Mouse (Mus musculus) adrenal gland, postnatal 4 days (tissue): ENCODE measurements around the gene Tubgcp2. TPM values are rescaled to one million over a fixed set of nuclear protein-coding genes. Genes with fewer than 3 reads are reported as not detected.
A peak's percentile ranks its signal among the peaks of the same experiment; 100 is the strongest.

Experiments
- DNase-seq, 2 experiments: peaks; one replicate each; pipeline ENCODE4 v3.0.0; 2021 to 2022; ENCODE audit warnings: low spot score in 2 of 2, mixed read lengths in 2 of 2
- long read RNA-seq, 2 experiments: library from polyadenylated mRNA; stranded (forward); transcript quantifications; one replicate each; pipeline ENCODE4 v2.0.0; 2021
- total RNA-seq, 2 experiments: library from RNA; stranded (reverse); gene quantifications; 2 replicates each; pipeline ENCODE4 v1.2.3; 2021

The Tubgcp2 gene
- 10 to 100 TPM; 53.7 to 55.8 TPM for total RNA-seq
- long read RNA-seq, experiment 1, transcript Tubgcp2-201 (18 exons, 2,960 nt), result minor isoform, 18 of 64 reads
- long read RNA-seq, experiment 1, transcript Tubgcp2-207 (18 exons, 3,060 nt), result major isoform, 23 of 64 reads
- long read RNA-seq, experiment 1, partial matches to known transcripts, result 11 of 64 reads
- long read RNA-seq, experiment 1, other reads (novel, unspliced or antisense), result 12 of 64 reads
- long read RNA-seq, experiment 2, transcript Tubgcp2-201 (18 exons, 2,960 nt), result major isoform, 52 of 131 reads
- long read RNA-seq, experiment 2, transcript Tubgcp2-207 (18 exons, 3,060 nt), result minor isoform, 37 of 131 reads
- long read RNA-seq, experiment 2, partial matches to known transcripts, result 21 of 131 reads
- long read RNA-seq, experiment 2, other reads (novel, unspliced or antisense), result 21 of 131 reads

DNA sequence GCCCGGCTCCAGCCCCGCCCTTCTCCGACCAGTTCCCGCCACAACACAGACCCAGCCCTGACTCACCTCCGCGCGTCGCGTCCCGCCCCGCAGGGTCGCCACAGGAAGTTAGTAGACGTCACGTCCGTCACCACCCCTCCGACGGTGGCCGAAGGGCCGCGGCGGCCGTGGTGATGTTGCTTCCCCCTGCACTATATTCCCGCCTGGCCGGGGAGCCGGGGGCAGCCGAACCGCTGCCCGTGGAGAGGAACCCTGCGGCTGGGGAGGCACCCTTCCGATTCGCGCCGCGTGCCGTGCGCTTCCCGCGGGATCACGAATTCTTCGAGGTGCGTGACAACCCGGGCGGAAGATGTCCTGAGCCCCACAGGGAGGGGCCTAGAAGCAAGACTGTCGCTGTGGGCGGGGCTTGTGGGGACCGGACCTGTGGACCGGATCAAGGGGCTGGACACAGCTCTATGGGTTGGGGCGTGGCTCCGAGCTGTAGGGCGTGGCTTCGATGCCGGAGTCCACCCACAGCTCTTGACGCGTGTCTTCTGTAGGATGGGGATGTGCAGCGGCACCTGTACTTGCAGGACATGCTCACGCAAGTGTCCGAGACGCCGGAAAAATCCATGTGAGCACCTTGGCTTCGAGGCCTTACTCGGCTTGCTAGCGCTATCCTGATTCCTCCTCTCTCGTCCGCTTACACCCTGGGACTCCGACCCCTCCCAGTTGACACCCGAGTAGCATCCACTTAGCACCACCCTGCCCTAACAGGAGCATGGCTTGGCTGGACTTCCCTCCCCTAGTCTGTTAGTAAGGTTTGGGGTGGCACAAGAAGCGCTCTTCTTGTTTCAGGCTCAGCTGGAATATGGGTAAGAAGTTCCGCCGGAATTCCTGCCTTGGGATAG, at the start of gene Tubgcp2, which contains the start of gene Zfp511:
Gene Tubgcp2, minus strand, starts transcription at position 389 of the 890 bp plus-strand sequence.
Gene Zfp511, plus strand, starts transcription at position 111 of the 890 bp plus-strand sequence.
- DNase-seq, result peak; percentile 85 to 95

DNA sequence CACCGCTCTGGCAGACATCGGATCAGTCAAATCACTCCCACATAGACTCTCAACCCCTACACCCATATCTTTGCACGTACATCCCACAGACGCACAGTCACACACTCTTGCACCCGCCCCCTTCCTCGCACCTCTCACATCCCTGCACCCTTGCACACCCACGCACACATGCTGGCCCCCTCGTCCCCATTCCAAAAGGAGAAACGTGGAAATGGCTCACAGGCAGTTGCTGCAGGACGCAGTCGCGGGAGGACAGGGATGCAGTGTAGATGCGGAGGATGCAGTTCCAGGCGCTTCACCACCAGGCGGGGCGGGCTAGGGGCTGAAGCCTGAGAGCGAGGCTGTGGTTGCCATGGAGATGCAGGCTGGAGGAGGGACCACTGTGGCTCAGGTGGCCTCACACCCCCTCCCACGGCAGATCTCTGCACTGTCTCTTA, 45.8 kb upstream of the Tubgcp2 start, which contains the start of gene Caly:
Gene Caly, minus strand, starts transcription at position 307 of the 437 bp plus-strand sequence.
- DNase-seq, result no peak

DNA sequence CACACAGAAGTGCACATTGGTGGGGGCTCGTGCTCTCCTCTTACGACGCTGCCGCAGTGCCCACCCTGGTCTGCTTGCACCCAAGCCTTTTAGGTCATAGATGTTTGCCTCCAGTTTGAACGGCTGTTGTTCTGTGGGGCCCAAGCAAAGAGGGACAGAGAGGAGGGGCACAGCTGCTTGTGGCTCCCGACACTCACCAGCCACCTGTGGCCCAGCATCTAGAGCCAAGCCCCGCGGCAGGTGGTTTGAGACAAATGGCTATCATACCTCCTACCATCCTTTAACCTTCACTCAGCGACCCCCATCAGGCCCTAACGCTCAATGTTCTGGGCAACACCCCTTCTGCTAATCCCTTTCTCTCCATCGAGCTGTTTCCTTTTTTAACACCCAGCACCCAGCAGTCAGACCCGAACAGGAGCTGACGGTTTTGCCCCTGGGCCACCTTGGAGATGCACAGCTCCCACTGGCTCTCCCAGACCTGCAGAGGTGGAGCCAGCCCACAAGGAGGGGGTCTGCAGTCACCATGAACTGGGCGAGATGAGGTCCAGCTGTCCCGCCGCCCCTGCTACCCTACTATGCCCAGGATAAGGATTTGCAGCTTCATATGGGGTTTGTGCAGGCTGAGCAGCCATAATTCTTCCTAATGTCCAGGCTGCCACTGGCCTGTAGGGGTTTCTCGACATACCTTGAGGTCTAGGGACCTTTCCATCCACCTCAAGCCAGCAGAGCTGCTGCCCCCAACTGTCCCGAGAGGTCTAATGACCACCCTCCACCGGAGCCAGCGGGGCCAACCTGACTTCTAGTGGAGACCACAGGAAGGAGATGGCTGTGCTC, 45.2 kb upstream of the Tubgcp2 start:
- no peak for DNase-seq

DNA sequence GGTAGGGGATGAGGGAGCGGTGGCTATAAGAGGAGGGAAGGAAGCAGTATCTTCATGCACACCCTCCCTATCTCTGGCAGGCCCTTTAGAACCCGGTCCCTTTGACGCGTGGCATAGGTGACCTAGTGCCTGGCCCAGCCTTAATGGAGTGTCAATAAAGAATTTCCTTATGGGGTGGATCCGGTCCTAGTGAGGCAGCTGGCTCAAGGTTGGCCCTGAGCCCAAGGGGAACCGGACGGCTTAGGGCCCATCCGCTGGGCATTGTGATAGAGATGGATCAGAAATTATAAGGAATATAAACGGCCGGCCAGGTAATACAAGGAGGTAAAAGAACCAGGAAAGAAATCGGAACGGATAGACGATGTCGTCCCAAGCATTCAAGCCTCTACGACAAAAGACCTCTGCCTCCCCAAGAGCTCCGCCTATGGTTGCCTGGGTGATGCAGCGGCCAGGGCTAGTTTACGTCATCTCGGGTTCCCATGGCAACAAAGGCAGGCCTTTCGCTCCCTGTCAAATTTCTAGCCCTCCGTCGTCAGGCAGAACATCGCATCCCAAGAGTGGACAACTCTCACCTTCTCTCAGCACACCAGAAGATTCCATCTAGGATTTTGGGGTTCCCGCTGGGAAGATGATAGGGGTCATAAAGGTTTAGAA, 44.2 kb upstream of the Tubgcp2 start:
- DNase-seq, result peak in 1 of 2 experiments; percentile 61

DNA sequence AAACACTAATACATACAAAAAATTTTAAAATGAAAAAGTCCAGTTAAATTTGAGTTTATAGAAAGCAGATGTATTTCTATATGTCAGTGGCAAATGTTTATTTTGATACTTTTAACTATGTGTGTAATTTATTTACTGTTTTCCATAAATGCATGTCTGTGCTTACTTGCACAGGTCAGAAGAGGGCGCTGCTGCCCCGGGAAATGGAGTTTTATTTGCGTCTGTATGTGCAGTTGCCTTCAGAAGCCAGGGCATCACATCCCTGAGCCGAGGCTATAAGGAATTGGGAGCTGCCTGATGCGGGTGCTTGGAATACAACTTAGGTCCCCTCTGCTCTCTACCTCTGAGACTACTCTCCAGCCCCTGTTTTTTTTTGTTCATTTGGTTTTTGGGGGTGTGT, 42.2 kb upstream of the Tubgcp2 start:
- DNase-seq, result peak in 1 of 2 experiments; percentile 41

DNA sequence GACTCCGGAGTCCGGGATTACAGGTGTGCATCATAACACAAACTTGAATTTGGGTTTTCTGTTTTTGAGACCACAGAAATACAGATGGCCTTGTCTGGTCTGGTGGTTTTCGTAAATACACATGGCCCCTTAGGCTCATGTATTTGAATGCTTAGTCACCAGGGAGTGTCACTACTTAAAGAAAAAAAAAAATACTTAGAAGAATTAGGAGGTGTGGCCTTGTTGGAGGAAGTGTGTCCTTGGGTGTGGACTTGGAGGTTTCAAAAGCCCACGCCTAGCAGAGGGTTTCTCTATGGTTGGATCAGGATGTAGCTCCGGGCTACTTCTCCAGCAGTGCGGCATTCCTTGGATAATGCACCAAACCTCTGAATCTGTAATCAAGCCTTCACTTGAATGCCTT, 41.2 kb upstream of the Tubgcp2 start:
- no peak for DNase-seq

DNA sequence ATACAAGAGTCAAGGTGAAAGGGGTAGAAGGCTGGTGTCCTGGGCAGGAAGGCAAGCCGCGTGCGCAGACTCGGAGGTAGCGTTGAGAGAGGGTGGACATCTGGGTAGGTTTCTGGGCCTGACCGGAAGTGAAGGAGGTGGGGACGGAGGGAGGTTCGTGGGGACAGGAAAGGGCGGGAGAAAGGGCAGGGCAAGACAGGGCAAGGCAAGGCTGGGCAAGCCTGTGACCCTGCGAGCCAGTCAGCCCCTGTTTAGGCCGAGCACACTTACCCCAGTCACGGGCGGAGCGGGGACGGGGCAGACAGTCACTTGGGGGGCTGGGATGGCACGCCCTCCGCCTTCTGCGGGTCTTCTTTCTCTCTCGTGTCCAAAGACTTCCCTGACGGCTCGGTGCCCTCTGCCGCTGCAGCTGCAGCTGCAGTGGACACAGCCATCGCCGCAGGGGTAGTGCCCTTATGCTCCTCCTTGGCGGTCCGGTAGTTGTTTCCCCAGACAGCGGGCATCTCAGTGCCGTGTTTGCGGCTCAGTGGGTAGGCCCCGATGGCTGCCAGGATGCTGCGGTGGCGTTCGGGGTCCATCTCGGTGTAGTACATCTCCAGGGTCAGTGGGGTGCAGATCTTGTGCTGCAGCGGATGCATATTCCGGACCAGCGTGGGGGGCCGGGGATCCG, 33.7 kb upstream of the Tubgcp2 start:
- no peak for DNase-seq

DNA sequence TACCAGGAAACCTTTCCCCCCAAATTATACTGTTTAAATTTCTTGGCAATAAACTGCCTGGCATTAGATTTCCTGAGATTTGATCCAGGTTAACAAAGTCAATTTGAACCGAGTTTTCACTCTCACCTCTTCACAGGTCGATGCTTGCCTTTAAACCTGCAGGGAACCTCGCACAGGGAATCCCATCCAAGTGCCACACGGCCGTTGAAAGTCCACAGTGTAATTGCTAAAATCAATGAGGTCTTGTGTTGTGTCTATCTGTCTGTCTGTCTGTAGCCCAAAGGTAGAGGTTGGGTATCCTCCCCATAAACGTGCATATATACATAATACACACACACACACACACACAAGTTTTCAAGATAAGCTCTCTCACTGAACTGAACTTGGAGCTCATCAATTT, 30.9 kb upstream of the Tubgcp2 start:
- DNase-seq, result no peak

DNA sequence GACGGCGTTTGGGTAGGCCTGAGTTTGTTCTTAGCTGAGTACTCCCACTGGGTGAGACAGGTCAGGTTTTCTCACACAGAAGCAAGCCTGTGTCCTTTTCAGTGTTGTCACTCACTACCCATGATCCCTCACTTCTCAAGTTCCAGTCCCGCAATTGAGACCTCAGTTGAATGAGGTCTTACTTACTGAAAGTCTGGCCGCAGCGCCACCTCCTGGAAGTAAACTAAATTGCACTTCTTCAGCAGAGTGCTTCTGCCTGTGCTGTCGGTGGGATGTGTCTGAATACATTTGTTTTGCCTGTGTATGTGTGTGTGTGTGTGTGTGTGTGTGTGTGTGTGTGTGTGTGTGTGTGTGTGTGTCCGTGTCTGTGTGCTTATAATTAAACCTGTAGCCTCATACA, 26.6 kb upstream of the Tubgcp2 start:
- no peak for DNase-seq

DNA sequence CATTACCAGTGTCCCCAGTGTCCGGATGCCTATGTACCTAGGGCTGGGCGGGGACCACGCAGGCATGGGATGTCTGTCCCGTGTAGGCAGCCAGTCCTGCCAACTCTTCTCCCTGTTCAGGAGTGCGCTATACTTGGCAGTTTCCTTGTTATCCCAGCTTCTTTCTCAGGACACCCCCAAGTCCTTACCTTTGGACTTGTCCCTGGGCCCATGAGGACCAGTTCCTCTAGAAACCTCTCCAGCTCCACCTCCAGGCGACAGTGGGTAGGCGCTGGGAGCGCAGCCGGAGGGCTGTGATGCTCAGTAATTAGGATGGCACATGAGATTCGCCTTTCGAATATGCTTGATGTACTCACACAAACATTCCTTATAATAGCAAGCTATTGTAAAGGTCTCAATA, 25.8 kb upstream of the Tubgcp2 start:
- no peak for DNase-seq

DNA sequence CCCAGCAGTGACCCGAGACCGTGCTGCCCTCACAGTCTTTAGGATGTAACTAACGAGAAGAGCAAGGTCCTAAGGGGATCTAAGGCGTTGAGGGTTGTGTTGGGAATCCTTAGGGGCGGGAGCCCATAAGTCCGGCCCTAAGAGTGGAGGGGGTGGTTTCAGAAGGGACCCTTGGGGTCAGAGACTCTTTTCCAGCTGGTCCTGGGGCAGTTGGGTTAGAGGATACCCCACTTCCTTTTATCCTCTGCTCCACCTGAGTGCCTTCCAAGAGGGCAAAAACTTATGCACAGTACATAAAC, 25.3 kb upstream of the Tubgcp2 start:
- DNase-seq, result no peak

DNA sequence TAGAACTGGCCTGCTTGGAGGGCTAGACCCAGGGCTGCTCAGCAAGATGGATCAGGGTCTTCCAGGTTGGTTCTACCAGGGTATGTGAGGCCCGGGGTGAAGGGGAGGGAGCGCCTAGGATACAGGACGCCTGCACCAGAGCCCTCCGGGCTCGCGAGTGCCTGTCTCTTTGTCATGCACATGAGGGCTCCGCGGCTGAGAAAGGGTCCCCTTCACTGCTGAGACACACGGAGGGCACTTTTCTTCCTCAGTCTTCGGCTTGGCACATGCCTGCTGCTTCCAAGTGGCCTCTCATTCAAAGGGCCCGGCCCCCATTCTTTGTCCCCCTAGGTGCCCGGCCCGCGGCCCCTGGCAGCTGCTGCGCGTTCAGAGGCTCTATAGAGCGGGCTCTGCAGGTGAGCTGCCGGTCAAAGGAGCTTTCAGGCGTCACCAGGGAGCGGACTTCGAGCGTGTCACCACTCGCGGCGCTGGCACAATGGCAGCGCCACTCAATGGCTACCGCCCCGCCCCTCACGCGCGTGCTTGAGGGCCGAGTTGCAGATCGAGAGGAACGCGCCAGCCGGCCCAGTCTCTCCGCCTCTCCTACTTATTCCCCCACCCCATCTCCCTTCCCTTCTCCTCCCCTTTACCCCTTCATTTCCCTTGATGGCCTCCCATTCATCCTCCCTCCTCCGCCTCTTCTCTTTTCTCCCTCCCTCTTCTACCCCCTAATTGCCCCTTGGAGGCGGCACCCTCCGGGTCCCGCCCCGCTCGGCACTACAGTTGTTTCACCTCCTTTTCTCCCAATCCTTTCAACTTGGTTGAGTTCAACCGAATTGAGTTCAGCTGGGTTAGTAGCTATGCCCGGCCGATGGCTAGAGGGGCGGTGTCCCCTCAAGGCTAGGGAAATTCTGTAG, 24.7 kb upstream of the Tubgcp2 start:
- DNase-seq, result no peak

DNA sequence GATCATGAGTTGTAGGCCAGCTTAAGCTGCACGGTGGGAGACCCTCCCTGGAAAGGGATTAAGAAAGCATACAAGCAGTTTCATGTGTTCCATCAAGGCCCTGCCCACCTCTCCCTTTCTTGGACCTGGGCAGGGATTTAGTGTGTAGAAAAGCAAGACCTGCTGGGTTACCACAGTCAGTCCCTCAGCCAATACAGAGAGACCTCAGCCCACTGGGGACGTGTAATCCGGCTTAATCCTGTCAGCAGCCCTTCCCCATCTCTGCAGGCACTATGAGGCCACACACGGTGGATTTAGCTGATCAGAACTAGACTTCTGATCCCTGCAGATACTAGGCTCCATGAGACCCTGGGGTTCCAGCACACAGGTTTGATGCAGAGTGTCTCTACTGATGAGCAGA, 23.1 kb upstream of the Tubgcp2 start:
- no peak for DNase-seq

DNA sequence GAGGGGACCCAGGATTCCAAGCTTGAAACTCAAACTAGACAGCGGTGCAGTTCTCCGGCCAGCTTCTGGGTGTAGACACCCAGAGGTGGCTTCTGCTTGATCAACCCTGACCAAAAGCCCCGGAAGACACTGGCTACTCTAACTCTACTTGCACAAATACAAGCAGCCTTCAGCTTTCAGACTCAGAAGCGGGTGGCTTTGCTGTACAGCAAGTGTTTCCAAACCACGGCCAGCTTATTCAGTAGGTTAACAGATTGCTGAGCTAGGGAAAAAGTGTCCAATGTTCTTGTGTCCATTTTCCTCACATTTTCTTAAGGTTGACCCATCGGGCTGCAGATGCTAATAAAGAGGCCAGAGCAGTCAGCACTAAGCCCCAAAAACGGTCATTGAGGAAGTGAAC, 22.1 kb upstream of the Tubgcp2 start:
- no peak for DNase-seq

DNA sequence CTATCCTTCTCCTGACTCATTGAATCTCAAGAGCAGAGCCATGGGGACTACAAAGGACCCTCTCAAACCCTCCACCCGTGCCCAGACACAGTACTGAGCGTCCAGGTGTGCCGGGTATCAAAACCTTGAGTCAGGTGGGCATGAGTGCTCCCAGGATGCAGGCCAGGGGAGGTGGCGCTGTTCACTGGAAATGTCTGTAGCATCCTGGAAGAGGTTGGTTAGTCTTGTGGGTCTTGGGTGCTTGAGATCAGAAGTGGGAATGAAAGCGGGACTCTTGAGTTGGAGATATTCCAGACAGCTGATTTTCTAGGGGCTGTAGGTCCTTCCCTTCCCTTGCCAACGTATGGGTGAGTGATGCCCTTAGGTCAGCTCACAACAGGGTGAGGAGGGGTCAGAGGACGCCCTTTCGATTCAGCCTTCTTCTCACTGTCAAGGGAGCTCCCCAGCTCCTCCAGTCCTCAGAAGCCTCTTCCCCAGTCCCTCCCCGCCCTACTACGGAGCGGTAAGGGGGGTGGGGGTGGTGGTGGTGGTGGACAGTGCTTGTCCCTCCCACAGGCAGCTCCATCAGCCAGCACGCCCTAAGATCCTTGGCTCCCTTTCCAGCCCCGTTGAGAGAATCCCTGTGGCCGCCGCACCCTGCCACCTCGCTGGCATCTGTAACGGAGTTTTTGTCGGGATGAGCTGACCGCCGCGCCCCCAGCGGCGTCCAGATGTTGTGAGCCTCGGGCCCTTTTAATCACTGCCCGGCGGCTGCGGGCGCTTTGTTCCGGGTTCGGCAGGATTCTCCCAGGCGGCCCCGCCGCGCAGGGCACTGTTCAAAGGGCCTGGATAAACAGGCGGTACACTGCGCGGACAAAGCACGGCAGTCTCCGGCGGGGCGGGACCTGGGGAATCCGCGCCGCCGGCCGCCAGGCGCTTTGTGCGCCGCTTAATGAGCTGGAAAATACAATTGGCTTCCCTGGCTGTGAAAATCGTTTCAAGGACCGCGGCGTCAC, 21.2 kb upstream of the Tubgcp2 start:
- DNase-seq, result no peak

DNA sequence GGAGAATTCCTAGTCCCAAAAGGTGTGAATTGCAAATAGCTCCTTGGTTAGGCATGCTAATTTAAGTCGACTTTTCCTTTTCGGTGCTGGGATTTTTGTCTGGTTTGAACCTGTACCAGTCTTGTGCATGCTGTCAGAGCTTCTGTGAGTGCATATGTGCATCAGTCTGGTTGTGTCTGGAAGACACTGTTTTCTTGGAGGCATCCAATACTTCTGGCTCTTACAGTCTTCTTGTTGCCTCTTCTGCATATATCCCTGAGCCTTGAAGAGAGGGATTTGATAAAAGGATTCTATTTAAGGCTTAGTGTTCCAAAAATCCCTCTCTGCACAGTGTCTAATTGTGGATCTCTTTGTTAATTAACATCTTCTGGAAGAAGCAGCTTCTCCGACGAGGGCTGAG, 17.7 kb upstream of the Tubgcp2 start:
- no peak for DNase-seq

DNA sequence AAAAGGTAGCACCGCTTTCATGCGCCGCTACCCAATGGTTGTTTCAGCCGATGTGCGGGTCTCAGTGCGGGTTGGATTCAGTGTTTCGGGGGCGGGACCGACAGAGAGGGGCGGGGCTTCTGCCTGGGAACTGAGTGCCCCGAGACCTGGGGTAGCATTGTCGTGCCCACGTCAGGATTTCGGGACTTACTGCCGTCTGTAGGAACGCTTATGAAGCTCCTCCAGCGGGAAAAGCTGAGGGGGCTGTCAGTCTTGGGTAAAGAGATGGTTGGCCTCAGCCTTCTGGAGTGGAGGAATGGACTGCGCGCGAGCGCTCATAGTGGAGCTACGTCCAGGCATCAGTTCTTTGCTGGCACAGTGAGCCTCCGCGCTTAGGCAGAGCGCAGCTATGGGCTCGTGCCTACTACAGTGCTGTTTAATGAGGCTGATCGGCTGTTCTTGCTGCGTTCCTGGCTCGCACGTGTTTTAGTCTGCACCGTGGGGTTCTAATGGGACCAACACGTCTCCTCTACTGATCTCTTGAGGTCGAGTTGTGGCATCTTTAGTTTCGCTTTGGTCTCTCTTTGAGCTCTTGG, 12.7 kb upstream of the Tubgcp2 start:
- no peak for DNase-seq
